Mouse (Mus musculus) limb, embryonic 11.5 days (tissue): Measurements from ENCODE around the gene Slc25a10. TPM values are rescaled to one million over a fixed set of nuclear protein-coding genes. Genes with fewer than 3 reads are reported as not detected.
A peak's percentile ranks its signal among the peaks of the same experiment; 100 is the strongest.

ENCODE experiments used
- ATAC-seq: fragments of 200-750 bp; cut with Nextera tagmentation; 2 replicates; pipeline ENCODE4 v1.8.0; 2017; ENCODE audit warnings: low read depth; ENCODE audit not compliant: insufficient number of reproducible peaks, low FRiP score, low TSS enrichment
- DNase-seq: peaks from one replicate; pipeline ENCODE4 v3.0.0-alpha.2; 2015; ENCODE audit warnings: low spot score
- H3K27ac ChIP-seq: fragments of 300-500 bp; sonication (generic); replicated peaks from 2 replicates; pipeline ENCODE4 v1.5.1; 2014; ENCODE audit warnings: low read depth, mild to moderate bottlenecking, low read length
- H3K27me3 ChIP-seq: fragments of 300-500 bp; sonication (generic); 2 replicates; pipeline ENCODE4 v1.6.1; 2014; ENCODE audit warnings: mild to moderate bottlenecking, low read length, mixed read lengths; ENCODE audit not compliant: control insufficient read depth, insufficient read depth
- H3K36me3 ChIP-seq: fragments of 300-500 bp; sonication (generic); 2 replicates; pipeline ENCODE4 v1.6.1; 2014; ENCODE audit warnings: mild to moderate bottlenecking, low read length, moderate library complexity, mixed read lengths; ENCODE audit not compliant: control insufficient read depth, insufficient read depth
- H3K4me1 ChIP-seq: fragments of 300-500 bp; sonication (generic); 2 replicates; pipeline ENCODE4 v1.6.1; 2014; ENCODE audit warnings: low read length, mixed read lengths; ENCODE audit not compliant: control insufficient read depth, insufficient read depth
- H3K4me2 ChIP-seq: fragments of 300-500 bp; sonication (generic); 2 replicates; pipeline ENCODE4 v1.6.1; 2014; ENCODE audit warnings: low read depth, mild to moderate bottlenecking, moderate library complexity; ENCODE audit not compliant: severe bottlenecking
- H3K4me3 ChIP-seq: fragments of 300-500 bp; sonication (generic); 2 replicates; pipeline ENCODE4 v1.5.1; 2014; ENCODE audit warnings: low read depth, low read length
- H3K9ac ChIP-seq: fragments of 300-500 bp; sonication (generic); 2 replicates; pipeline ENCODE4 v1.6.1; 2014; ENCODE audit warnings: mild to moderate bottlenecking, low read length
- H3K9me3 ChIP-seq: fragments of 300-500 bp; sonication (generic); 2 replicates; pipeline ENCODE4 v1.6.1; 2016; ENCODE audit warnings: low read length; ENCODE audit not compliant: control insufficient read depth
- WGBS: fragments of 180-500 bp; shearing (Covaris S2); extraction: QIAGEN DNeasy Blood & Tissue Kit; methylation state at CpG from one replicate; pipeline ENCODE4 v1.1.7; 2014; 5-methylcytosine and 5-hydroxymethylcytosine counted together
- polyA plus RNA-seq: library from polyadenylated mRNA; unstranded; fragments of >200 nt; fragmentation: Nextera tagmentation; extraction: Ambion mirVana; gene quantifications from 2 replicates; pipeline ENCODE4 v1.2.1, GENCODE M21; 2014

Slc25a10 gene
- polyA plus RNA-seq, 1 experiment from 2014 or later: 57.8 TPM

- no peaks in the 10 kb centered on the region for H3K36me3 ChIP-seq
- ATAC-seq: no peak
- 34% methylated on average over 9 of the region's 9 CpGs for WGBS
- H3K4me3 ChIP-seq: no peak overlapping the region
- H3K9me3 ChIP-seq: no peaks in the 10 kb centered on the region
- H3K27me3 ChIP-seq: no peaks in the 10 kb centered on the region
- H3K9ac ChIP-seq: peak overlapping the region; percentile 17; the same call in 1 of the 2 replicates
- no peak overlapping the region for H3K27ac ChIP-seq
- DNase-seq: peak; percentile 46
- peaks cover 6% of the 10 kb centered on the region; the same call in 1 of the 2 replicates for H3K4me1 ChIP-seq
- H3K4me2 ChIP-seq: no peak overlapping the region
Observed at GRCm38 (mm10) chr11:120519738-120520137, 28.1 kb downstream of the Slc25a10 start.

GRCm38 (mm10) chr11:120520498-120520897 lies 28.9 kb downstream of the Slc25a10 start:
- no peak overlapping the region for H3K4me3 ChIP-seq
- H3K9ac ChIP-seq: no peak overlapping the region
- peaks cover 6% of the 10 kb centered on the region; the same call in 1 of the 2 replicates for H3K4me1 ChIP-seq
- DNase-seq (no peak), ATAC-seq (no peak)
- no peaks in the 10 kb centered on the region for H3K27me3 ChIP-seq
- H3K9me3 ChIP-seq: no peaks in the 10 kb centered on the region
- no peak overlapping the region for H3K4me2 ChIP-seq
- 76% methylated on average over 9 of the region's 9 CpGs for WGBS
- H3K36me3 ChIP-seq: no peaks in the 10 kb centered on the region
- no peak overlapping the region; the same call in 1 of the 2 replicates for H3K27ac ChIP-seq

- H3K9me3 ChIP-seq: no peaks in the 10 kb centered on the region
- no peaks in the 10 kb centered on the region for H3K27me3 ChIP-seq
- no peaks in the 10 kb centered on the region for H3K36me3 ChIP-seq
- DNase-seq: no peak
- no peak overlapping the region for H3K9ac ChIP-seq
- 85% methylated on average over 5 of the region's 5 CpGs for WGBS
- peaks cover 6% of the 10 kb centered on the region; the same call in 1 of the 2 replicates for H3K4me1 ChIP-seq
- H3K4me2 ChIP-seq: no peak overlapping the region
- no peak overlapping the region for H3K27ac ChIP-seq
- no peak overlapping the region for H3K4me3 ChIP-seq
- no peak for ATAC-seq
Observed at GRCm38 (mm10) chr11:120520967-120521540, 29.4 kb downstream of the Slc25a10 start.

- Histone ChIP-seq H3K4me2 (no peak overlapping the region), H3K9me3 (no peaks in the 10 kb centered on the region), H3K4me3 (no peak overlapping the region), H3K9ac (no peak overlapping the region), H3K36me3 (no peaks in the 10 kb centered on the region), H3K4me1 (peaks cover 6% of the 10 kb centered on the region; the same call in 1 of the 2 replicates), H3K27me3 (peaks cover under 1% of the 10 kb centered on the region; the same call in 1 of the 2 replicates), H3K27ac (no peak overlapping the region)
- no peak for DNase-seq
- ATAC-seq: no peak
- WGBS: 87% methylated on average over 8 of the region's 8 CpGs
Observed at GRCm38 (mm10) chr11:120522581-120522980, 30.9 kb downstream of the Slc25a10 start.

GRCm38 (mm10) chr11:120525959-120526358 lies 34.3 kb downstream of the Slc25a10 start:
- Histone ChIP-seq H3K4me3 (no peak overlapping the region), H3K27me3 (peaks cover 32% of the 10 kb centered on the region), H3K27ac (no peak overlapping the region), H3K4me1 (peaks cover 5% of the 10 kb centered on the region; the same call in 1 of the 2 replicates), H3K9ac (no peak overlapping the region), H3K36me3 (no peaks in the 10 kb centered on the region), H3K9me3 (no peaks in the 10 kb centered on the region), H3K4me2 (no peak overlapping the region)
- DNase-seq (no peak), ATAC-seq (no peak)
- 82% methylated on average over 2 of the region's 2 CpGs for WGBS

GRCm38 (mm10) chr11:120527690-120528354 lies 36.2 kb downstream of the Slc25a10 start:
- Histone ChIP-seq H3K4me2 (no peak overlapping the region), H3K9me3 (no peaks in the 10 kb centered on the region), H3K4me1 (peaks cover 7% of the 10 kb centered on the region; the same call in 1 of the 2 replicates), H3K27ac (no peak overlapping the region), H3K36me3 (no peaks in the 10 kb centered on the region), H3K4me3 (no peak overlapping the region), H3K9ac (no peak overlapping the region), H3K27me3 (peaks cover 46% of the 10 kb centered on the region)
- ATAC-seq: no peak
- WGBS: 84% methylated on average over 9 of the region's 9 CpGs
- DNase-seq: no peak

GRCm38 (mm10) chr11:120528903-120529302 lies 37.3 kb downstream of the Slc25a10 start:
- Histone ChIP-seq H3K27me3 (peaks cover 51% of the 10 kb centered on the region), H3K4me1 (peaks cover 7% of the 10 kb centered on the region; the same call in 1 of the 2 replicates), H3K36me3 (no peaks in the 10 kb centered on the region), H3K4me3 (no peak overlapping the region), H3K9ac (no peak overlapping the region), H3K9me3 (no peaks in the 10 kb centered on the region), H3K27ac (no peak overlapping the region), H3K4me2 (no peak overlapping the region; the same call in 1 of the 2 replicates)
- 67% methylated on average over 4 of the region's 4 CpGs for WGBS
- ATAC-seq: no peak
- no peak for DNase-seq

GRCm38 (mm10) chr11:120530085-120530964 lies 38.7 kb downstream of the Slc25a10 start, which contains the start of gene Gcgr:
Gene Gcgr, plus strand, starts transcription at chr11:120530699.
- peak; percentile 42; the same call in 1 of the 2 replicates for ATAC-seq
- H3K4me3 ChIP-seq: peak within 1 kb of the TSS; percentile 41
- WGBS: 7% methylated on average over 54 of the region's 62 CpGs

More at GRCm38 (mm10) chr11:120530085-120530964, 38.7 kb downstream of the Slc25a10 start, which contains the start of gene Gcgr:
- Histone ChIP-seq H3K27ac (no peak within 1 kb of the TSS), H3K9me3 (no peaks in the 10 kb centered on the region), H3K36me3 (no peaks in the 10 kb centered on the region), H3K4me1 (peaks cover 7% of the 10 kb centered on the region; the same call in 1 of the 2 replicates), H3K27me3 (peaks cover 54% of the 10 kb centered on the region), H3K4me2 (peak within 1 kb of the TSS; percentile 72), H3K9ac (peak within 1 kb of the TSS; percentile 50)
- DNase-seq: peak; percentile 56
